In genomic region chr11:19965037-19965611, GRCm38 (mm10) we compare ENCODE assay signal across 8 mouse cellular contexts. TPM values are rescaled to one million over a fixed set of nuclear protein-coding genes. Genes with fewer than 3 reads are reported as not detected.
DNase-seq lines count a peak whose midpoint lies in the region; ATAC-seq and TF ChIP-seq lines count a peak whose summit lies in the region.

No protein-coding gene starts in this region.

- 0 out of 2 replicates have a peak overlapping the region, but pooled peaks have one; percentile 50 for H3K27ac ChIP-seq in hindbrain, embryonic 13.5 days
- no peak overlapping the region; the same call in 1 of the 2 replicates for H3K27ac ChIP-seq in hindbrain, postnatal 0 days
- H3K27ac ChIP-seq in embryonic facial prominence, embryonic 13.5 days, result 0 out of 2 replicates have a peak overlapping the region, but pooled peaks have one; percentile 22
- peak overlapping the region; percentile 76 for H3K27ac ChIP-seq in liver, postnatal 0 days (ENCODE audit: low read depth)

- no peak overlapping the region for H3K9ac ChIP-seq in hindbrain, embryonic 13.5 days
- H3K9ac ChIP-seq in hindbrain, postnatal 0 days (replicated peaks; ENCODE audit: low read length), result no peak overlapping the region
- H3K9ac ChIP-seq in embryonic facial prominence, embryonic 13.5 days, result 0 out of 2 replicates have a peak overlapping the region, but pooled peaks have one; percentile 6
- no peak overlapping the region; the same call in 1 of the 2 replicates for H3K9ac ChIP-seq in liver, postnatal 0 days (replicated peaks)

- H3K4me2 ChIP-seq in hindbrain, embryonic 13.5 days, result peak overlapping the region; percentile 21; the same call in 1 of the 2 replicates
- H3K4me2 ChIP-seq in hindbrain, postnatal 0 days (ENCODE audit: low read depth, low read length), result no peak overlapping the region
- H3K4me2 ChIP-seq in embryonic facial prominence, embryonic 13.5 days, result no peak overlapping the region
- peak overlapping the region; percentile 55 for H3K4me2 ChIP-seq in liver, postnatal 0 days (ENCODE audit: low read depth, low read length)

- peaks cover 26% of the 10 kb centered on the region for H3K4me1 ChIP-seq in hindbrain, embryonic 13.5 days (replicated peaks)
- peaks cover 7% of the 10 kb centered on the region; the same call in 1 of the 2 replicates for H3K4me1 ChIP-seq in hindbrain, postnatal 0 days (ENCODE audit: insufficient read depth, low read length)
- peaks cover 66% of the 10 kb centered on the region for H3K4me1 ChIP-seq in embryonic facial prominence, embryonic 13.5 days
- peaks cover 45% of the 10 kb centered on the region for H3K4me1 ChIP-seq in liver, postnatal 0 days (ENCODE audit: insufficient read depth)

- 58% methylated on average over 16 of the region's 16 CpGs for WGBS in hindbrain, embryonic 13.5 days
- 46% methylated on average over 16 of the region's 16 CpGs for whole genome bisulfite sequencing in hindbrain, postnatal 0 days
- WGBS in embryonic facial prominence, embryonic 13.5 days, result 76% methylated on average over 16 of the region's 16 CpGs
- WGBS in liver, postnatal 0 days (ENCODE audit: insufficient replicate concordance), result 39% methylated on average over 16 of the region's 16 CpGs

- no peak for ATAC-seq in hindbrain, embryonic 13.5 days (ENCODE audit: low FRiP score)
- no peak for ATAC-seq in hindbrain, postnatal 0 days
- ATAC-seq in embryonic facial prominence, embryonic 13.5 days (ENCODE audit: insufficient number of reproducible peaks, insufficient read depth, low FRiP score, low TSS enrichment, low read depth), result no peak
- ATAC-seq in inflammation-experienced regulatory T-cells, adult 6 months, result peak; percentile 7
- peak; percentile 22; the same call in 1 of the 2 replicates for ATAC-seq in liver, postnatal 0 days

- TF ChIP-seq EP300 in liver, postnatal 0 days (IDR thresholded peaks at IDR 0.05; ENCODE audit: low read depth), result no peak

- TF ChIP-seq CTCF in hindbrain, postnatal 0 days (IDR thresholded peaks at IDR 0.05; ENCODE audit: low read depth), result no peak
- TF ChIP-seq CTCF in liver, postnatal 0 days (IDR thresholded peaks at IDR 0.05; ENCODE audit: low read depth), result no peak

- no peaks in the 10 kb centered on the region for H3K27me3 ChIP-seq in hindbrain, embryonic 13.5 days
- H3K27me3 ChIP-seq in hindbrain, postnatal 0 days (ENCODE audit: insufficient read depth, low read length), result no peaks in the 10 kb centered on the region
- no peaks in the 10 kb centered on the region for H3K27me3 ChIP-seq in embryonic facial prominence, embryonic 13.5 days
- no peaks in the 10 kb centered on the region for H3K27me3 ChIP-seq in liver, postnatal 0 days (ENCODE audit: insufficient read depth, low read length)

- no peaks in the 10 kb centered on the region; the same call in 1 of the 2 replicates for H3K36me3 ChIP-seq in hindbrain, embryonic 13.5 days
- no peaks in the 10 kb centered on the region for H3K36me3 ChIP-seq in hindbrain, postnatal 0 days (ENCODE audit: insufficient read depth, low read length)
- H3K36me3 ChIP-seq in embryonic facial prominence, embryonic 13.5 days, result no peaks in the 10 kb centered on the region
- no peaks in the 10 kb centered on the region for H3K36me3 ChIP-seq in liver, postnatal 0 days (replicated peaks; ENCODE audit: insufficient read depth, low read length)

- H3K4me3 ChIP-seq in hindbrain, embryonic 13.5 days, result no peak overlapping the region
- H3K4me3 ChIP-seq in hindbrain, postnatal 0 days (ENCODE audit: low read length), result no peak overlapping the region
- H3K4me3 ChIP-seq in embryonic facial prominence, embryonic 13.5 days, result no peak overlapping the region
- H3K4me3 ChIP-seq in liver, postnatal 0 days (ENCODE audit: low read depth, low read length), result no peak overlapping the region

- DNase-seq in hindbrain, postnatal 0 days (ENCODE audit: low spot score), result no peak
- DNase-seq in liver, postnatal 0 days, result no peak
- DNase-seq in frontal cortex, postnatal 14 days (ENCODE audit: low spot score in 2 of 2), result no peak
- no peak for DNase-seq in right cerebral cortex, postnatal 25 days
- no peak for DNase-seq in right cerebral cortex, postnatal 10 days (ENCODE audit: low spot score in 2 of 2)

- H3K9me3 ChIP-seq in hindbrain, embryonic 13.5 days, result no peaks in the 10 kb centered on the region
- no peaks in the 10 kb centered on the region for H3K9me3 ChIP-seq in hindbrain, postnatal 0 days (ENCODE audit: low read length)
- H3K9me3 ChIP-seq in embryonic facial prominence, embryonic 13.5 days, result no peaks in the 10 kb centered on the region
- H3K9me3 ChIP-seq in liver, postnatal 0 days (ENCODE audit: low read length), result no peaks in the 10 kb centered on the region

RNA-seq across cellular contexts. Expression of gene Spred2, which starts 40.9 kb away (rescaled TPM):
- 6.0 and 6.1 TPM in 2 replicates for polyA plus RNA-seq in hindbrain, embryonic 13.5 days (2015; fragmentation: Nextera tagmentation; extraction: Ambion mirVana)
- 15.6 and 16.9 TPM in 2 replicates for total RNA-seq in hindbrain, postnatal 0 days (2014; rRNA removed)
- 8.4 and 8.7 TPM in 2 replicates for polyA plus RNA-seq in hindbrain, postnatal 0 days (2015; fragmentation: Nextera tagmentation; extraction: Ambion mirVana)
- 10.2 and 10.5 TPM in 2 replicates for polyA plus RNA-seq in embryonic facial prominence, embryonic 13.5 days (2015; fragmentation: Nextera tagmentation; extraction: Ambion mirVana)
- 1 to 10 TPM; 3.4 to 5.0 (median 4.3) TPM for polyA plus RNA-seq in inflammation-experienced regulatory T-cells, adult 6 months (2017; shearing (Covaris generic))
- polyA plus RNA-seq in liver, postnatal 0 days (2015; fragmentation: Nextera tagmentation; extraction: Ambion mirVana), result 1.3 and 1.4 TPM in 2 replicates

Comparison
In these comparisons a context has a peak if more than half of its experiments do, and no peak if none do; other contexts are left out.
1. H3K4me2 ChIP-seq: peak in hindbrain, embryonic 13.5 days (single experiment) and liver, postnatal 0 days (single experiment); none in hindbrain, postnatal 0 days (single experiment) and embryonic facial prominence, embryonic 13.5 days (single experiment).
2. ATAC-seq: peak in inflammation-experienced regulatory T-cells, adult 6 months (single experiment) and liver, postnatal 0 days (single experiment); none in hindbrain, embryonic 13.5 days (single experiment), hindbrain, postnatal 0 days (single experiment) and embryonic facial prominence, embryonic 13.5 days (single experiment).